Mouse (Mus musculus) CD4-positive naive resting alpha-beta T cell, adult 76 days (primary cell): Measurements from ENCODE around the gene Dscam. TPM values are rescaled to one million over a fixed set of nuclear protein-coding genes. Genes with fewer than 3 reads are reported as not detected.

Experiments used
- total RNA-seq: library from RNA; stranded (reverse); gene quantifications from one replicate; pipeline ENCODE4 v1.2.4, GENCODE M21; 2023

Dscam gene
- 0.53 TPM for total RNA-seq

GRCm38 (mm10) chr16:97170513-97171081 is at the start of gene Dscam:
TSS of gene Dscam (minus strand) at chr16:97170752.

Other genes starting within 250 kb of the Dscam start
- not detected for gene Bace2, start 186.0 kb upstream of the Dscam start, total RNA-seq